ENCODE assay signal across 12 mouse cellular contexts in genomic region chr13:112024667-112025585, GRCm38 (mm10).
A peak's percentile ranks its signal among the peaks of the same experiment; 100 is the strongest.
DNase-seq lines count a peak whose midpoint lies in the region; ATAC-seq and TF ChIP-seq lines count a peak whose summit lies in the region.
"Had no signal": no experiment of that assay in that cellular context is flagged by ENCODE, and none has a peak within 500 bp of the region (broad histone marks: within the 10 kb centered on the region; RNA-seq: fewer than 3 reads in every experiment).

No protein-coding gene starts in this region.

- peak overlapping the region; percentile 67 for H3K27ac ChIP-seq in lung, embryonic 16.5 days (ENCODE audit: low read length)
- peak overlapping the region; percentile 66 for H3K27ac ChIP-seq in liver, embryonic 14.5 days
- peak overlapping the region; percentile 60; the same call in 1 of the 2 replicates for H3K27ac ChIP-seq in stomach, embryonic 16.5 days (ENCODE audit: low read length)
- H3K27ac ChIP-seq: hindbrain, postnatal 0 days; limb, embryonic 13.5 days; midbrain, embryonic 15.5 days; neural tube, embryonic 15.5 days had no signal

- H3K27me3 ChIP-seq in lung, embryonic 16.5 days (ENCODE audit: control insufficient read depth, insufficient read depth, low read depth, low read length) = no peaks in the 10 kb centered on the region
- H3K27me3 ChIP-seq in liver, embryonic 14.5 days (ENCODE audit: control insufficient read depth, insufficient read depth, low read length) = peaks cover 4% of the 10 kb centered on the region; the same call in 1 of the 2 replicates
- no peaks in the 10 kb centered on the region for H3K27me3 ChIP-seq in stomach, embryonic 16.5 days (ENCODE audit: control insufficient read depth, insufficient read depth, low read length)
- H3K27me3 ChIP-seq: midbrain, embryonic 15.5 days; neural tube, embryonic 15.5 days had no signal

- H3K4me1 ChIP-seq in lung, embryonic 16.5 days (replicated peaks; ENCODE audit: control insufficient read depth, insufficient read depth, low read length) = peaks cover 15% of the 10 kb centered on the region
- peaks cover 20 to 33% of the 10 kb centered on the region in 2 experiments for H3K4me1 ChIP-seq in liver, embryonic 14.5 days (replicated peaks; ENCODE audit: control insufficient read depth in 2 of 2, insufficient read depth in 2 of 2, low read length in 1 of 2)
- H3K4me1 ChIP-seq in stomach, embryonic 16.5 days (ENCODE audit: control insufficient read depth, insufficient read depth, low read length) = peaks cover 8% of the 10 kb centered on the region

- peak; percentile 87 for TF ChIP-seq EP300 in liver, embryonic 14.5 days (IDR thresholded peaks at IDR 0.05; ENCODE audit: low read depth)

- WGBS in lung, embryonic 16.5 days = 68% methylated on average over 15 of the region's 15 CpGs
- 57% methylated on average over 15 of the region's 15 CpGs for WGBS in liver, embryonic 14.5 days (ENCODE audit: insufficient replicate concordance)
- WGBS in stomach, embryonic 16.5 days = 77% methylated on average over 15 of the region's 15 CpGs

- no peak overlapping the region for H3K4me2 ChIP-seq in lung, embryonic 16.5 days (ENCODE audit: low read depth, low read length)
- peak overlapping the region; percentile 31 for H3K4me2 ChIP-seq in liver, embryonic 14.5 days (ENCODE audit: low read depth)
- no peak overlapping the region for H3K4me2 ChIP-seq in stomach, embryonic 16.5 days (ENCODE audit: low read depth, low read length)
- H3K4me2 ChIP-seq: limb, embryonic 13.5 days; midbrain, embryonic 15.5 days; neural tube, embryonic 15.5 days had no signal

- no peak for TF ChIP-seq CTCF in liver, embryonic 14.5 days (IDR thresholded peaks at IDR 0.05; ENCODE audit: low read depth)

- H3K4me3 ChIP-seq in lung, embryonic 16.5 days (ENCODE audit: low read length) = no peak overlapping the region
- no peak overlapping the region for H3K4me3 ChIP-seq in liver, embryonic 14.5 days (ENCODE audit: insufficient read depth in 1 of 2, low read depth in 2 of 2, low read length in 2 of 2)
- no peak overlapping the region for H3K4me3 ChIP-seq in stomach, embryonic 16.5 days (replicated peaks; ENCODE audit: low read length)
- H3K4me3 ChIP-seq: limb, embryonic 13.5 days; midbrain, embryonic 15.5 days; neural tube, embryonic 15.5 days had no signal

- DNase-seq in heart, adult 11 months = peak; percentile 94
- DNase-seq in heart, postnatal 4 days = no peak
- DNase-seq in lung, postnatal 14 days = no peak
- peak; percentile 67 to 73 (median 68) for DNase-seq in liver, embryonic 14.5 days (ENCODE audit: low read depth in 3 of 3, low spot score in 3 of 3)
- DNase-seq in gastrocnemius, postnatal 25 days = no peak
- DNase-seq in spleen, adult 12 weeks (ENCODE audit: low spot score) = no peak

- H3K36me3 ChIP-seq in lung, embryonic 16.5 days (ENCODE audit: control insufficient read depth, insufficient read depth, low read length) = no peaks in the 10 kb centered on the region
- H3K36me3 ChIP-seq in liver, embryonic 14.5 days (replicated peaks; ENCODE audit: control insufficient read depth, insufficient read depth, low read depth) = no peaks in the 10 kb centered on the region
- H3K36me3 ChIP-seq in stomach, embryonic 16.5 days (ENCODE audit: control insufficient read depth, insufficient read depth, low read length) = no peaks in the 10 kb centered on the region
- H3K36me3 ChIP-seq: limb, embryonic 13.5 days; midbrain, embryonic 15.5 days; neural tube, embryonic 15.5 days had no signal

- ATAC-seq in lung, embryonic 16.5 days (ENCODE audit: low read depth) = peak; percentile 53
- peak; percentile 91 for ATAC-seq in liver, embryonic 14.5 days (ENCODE audit: insufficient read depth)
- no peak for ATAC-seq in stomach, embryonic 16.5 days (ENCODE audit: insufficient read depth, low FRiP score)
- ATAC-seq: hindbrain, postnatal 0 days; midbrain, embryonic 15.5 days had no signal

- no peaks in the 10 kb centered on the region for H3K9me3 ChIP-seq in lung, embryonic 16.5 days (ENCODE audit: control insufficient read depth, low read length)
- no peaks in the 10 kb centered on the region for H3K9me3 ChIP-seq in liver, embryonic 14.5 days (ENCODE audit: control insufficient read depth, low read length)
- H3K9me3 ChIP-seq in stomach, embryonic 16.5 days (replicated peaks; ENCODE audit: control insufficient read depth, low read length) = no peaks in the 10 kb centered on the region
- H3K9me3 ChIP-seq: limb, embryonic 13.5 days; midbrain, embryonic 15.5 days; neural tube, embryonic 15.5 days had no signal

- H3K9ac ChIP-seq in lung, embryonic 16.5 days (ENCODE audit: low read length) = no peak overlapping the region
- peak overlapping the region; percentile 43 for H3K9ac ChIP-seq in liver, embryonic 14.5 days (replicated peaks)
- H3K9ac ChIP-seq in stomach, embryonic 16.5 days (ENCODE audit: low read length) = no peak overlapping the region
- H3K9ac ChIP-seq: limb, embryonic 13.5 days; midbrain, embryonic 15.5 days; neural tube, embryonic 15.5 days had no signal

Comparison
In these comparisons a context has a peak if more than half of its experiments do, and no peak if none do; other contexts are left out.
1. DNase-seq: peak in heart, adult 11 months (single experiment) and liver, embryonic 14.5 days (3 of 3); none in heart, postnatal 4 days (single experiment), lung, postnatal 14 days (single experiment), gastrocnemius, postnatal 25 days (single experiment) and spleen, adult 12 weeks (single experiment).
2. Peak in every context shown above with its lines, with median percentiles within 50 percentile points of each other: H3K27ac ChIP-seq.